Mouse (Mus musculus): Measurements from ENCODE around the gene Frs3.

DNA sequence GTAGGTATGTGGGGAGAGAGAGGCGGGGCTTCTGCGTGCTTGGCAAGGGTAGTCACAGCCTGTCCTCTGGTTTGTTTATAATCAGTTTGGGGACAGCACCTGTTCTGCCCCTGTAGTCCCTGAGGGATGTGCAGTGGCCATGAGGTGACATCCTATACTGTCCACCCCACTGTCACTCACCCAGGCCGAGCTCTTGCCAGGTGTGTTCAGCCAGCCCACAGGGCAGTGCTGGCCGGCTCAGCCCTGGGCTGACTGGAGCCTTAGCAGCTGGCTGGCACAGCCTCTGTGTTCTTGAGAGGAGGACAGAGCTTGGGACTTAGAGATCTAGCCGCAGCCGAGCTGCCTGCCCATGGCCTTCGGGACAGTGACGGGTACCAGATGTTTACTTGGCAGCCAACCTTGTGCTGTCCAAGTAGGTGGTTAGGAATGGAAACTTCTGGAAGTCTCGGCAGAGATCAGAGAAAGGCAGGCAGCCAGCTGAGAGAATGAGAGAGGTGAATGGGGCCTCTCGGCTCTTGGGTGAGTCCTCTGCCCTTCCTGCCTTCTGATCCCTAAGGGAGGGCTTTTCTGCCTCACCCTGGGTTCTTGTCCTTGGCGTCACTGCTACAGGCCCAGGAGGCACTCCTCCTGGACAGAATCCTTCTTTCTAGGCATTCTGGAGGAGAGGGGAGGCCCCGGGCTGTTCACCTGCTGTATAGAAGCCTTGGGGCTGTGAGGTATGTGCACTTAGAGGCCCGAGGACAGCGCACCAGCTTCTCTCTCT lies 60.1 kb downstream of the Frs3 start:
- TF ChIP-seq POLR2A (IDR thresholded peaks at IDR 0.05; ENCODE audit: low read depth, low read length): no peak
- no peak for TF ChIP-seq CTCF (IDR thresholded peaks at IDR 0.05; ENCODE audit: borderline replicate concordance, insufficient read depth, low read length)

Data from embryonic fibroblast, embryonic 13.5 days (primary cell).